Mouse (Mus musculus): ENCODE measurements around the gene Zbtb39. TPM values are rescaled to one million over a fixed set of nuclear protein-coding genes. Genes with fewer than 3 reads are reported as not detected.

Zbtb39 gene
- polyA plus RNA-seq, 1 experiment from 2014 or later, result 3.9 TPM

DNA sequence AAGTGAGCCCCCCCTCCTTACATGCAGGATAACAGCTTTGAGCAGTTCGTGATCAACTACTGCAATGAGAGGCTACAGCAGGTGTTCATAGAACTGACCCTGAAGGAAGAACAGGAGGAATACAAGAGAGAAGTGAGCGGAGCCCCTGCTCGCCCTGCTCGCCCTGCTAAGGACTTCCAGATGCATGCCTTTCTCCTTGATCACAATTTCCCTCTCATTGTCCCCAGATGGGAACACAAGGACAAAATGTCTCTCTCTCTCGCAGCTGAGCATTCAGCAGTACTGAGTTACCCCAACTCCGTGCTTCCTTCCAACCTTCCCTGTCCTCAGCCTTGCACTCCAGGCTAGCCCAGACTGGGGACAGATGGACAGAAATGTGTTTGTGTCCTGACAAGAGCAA lies 26.6 kb upstream of the Zbtb39 start:
- Histone ChIP-seq H3K4me1 (peaks cover 22% of the 10 kb centered on the region), H3K36me3 (no peaks in the 10 kb centered on the region), H3K27ac (no peak overlapping the region), H3K4me2 (no peak overlapping the region), H3K27me3 (no peaks in the 10 kb centered on the region), H3K4me3 (replicated peaks) (no peak overlapping the region), H3K9ac (no peak overlapping the region), H3K9me3 (replicated peaks) (no peaks in the 10 kb centered on the region)
- 80% methylated on average over 6 of the region's 6 CpGs for WGBS
- ATAC-seq (replicated peaks; ENCODE audit: low FRiP score), result no peak

DNA sequence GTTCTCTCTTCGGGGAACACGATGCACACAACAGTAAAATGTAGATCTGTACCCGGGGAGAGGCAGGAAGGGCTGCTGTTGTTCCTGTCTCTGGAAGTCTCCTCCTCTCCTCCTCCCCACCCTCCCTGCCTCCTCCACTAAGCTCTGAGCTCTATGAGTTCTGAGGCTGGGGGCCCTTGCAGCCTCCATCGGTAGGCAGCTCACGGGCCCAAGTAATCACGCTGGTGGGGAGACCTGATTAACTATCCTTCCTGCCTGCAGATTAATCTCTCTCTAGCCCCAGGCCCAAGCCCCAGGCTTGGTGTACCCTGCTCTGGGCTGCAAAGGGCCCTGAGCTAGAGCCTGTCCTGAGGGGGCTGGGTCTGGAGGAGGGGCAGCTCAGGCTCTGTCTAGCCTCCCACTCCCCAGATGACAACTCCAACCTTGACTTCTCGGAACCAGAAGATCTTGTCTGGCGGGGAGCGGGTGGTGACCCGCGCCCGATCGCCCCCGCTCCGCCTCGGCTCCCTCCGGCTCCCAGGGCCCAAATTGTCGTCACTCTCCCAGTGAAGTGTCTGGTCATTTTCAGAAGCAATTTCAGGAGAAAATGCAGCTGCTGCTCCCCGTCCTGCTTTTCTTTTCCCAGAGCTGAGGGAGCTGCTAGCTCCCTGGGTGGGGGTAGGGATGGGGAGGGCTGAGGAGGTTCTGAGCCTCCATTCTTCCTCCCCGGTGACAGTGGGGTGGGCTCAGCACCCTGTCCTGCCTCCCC lies 17.5 kb upstream of the Zbtb39 start:
- peak; percentile 74 for ATAC-seq (replicated peaks; ENCODE audit: low FRiP score)
- peaks cover 22% of the 10 kb centered on the region; the same call in 1 of the 2 replicates for H3K27me3 ChIP-seq
- peak overlapping the region; percentile 18 for H3K4me3 ChIP-seq (replicated peaks)
- WGBS, result 6% methylated on average over 20 of the region's 20 CpGs
- H3K9ac ChIP-seq, result peak overlapping the region; percentile 26; the same call in 1 of the 2 replicates
- H3K4me2 ChIP-seq, result peak overlapping the region; percentile 52
- H3K4me1 ChIP-seq, result peaks cover 53% of the 10 kb centered on the region
- peak overlapping the region; percentile 82 for H3K27ac ChIP-seq
- no peaks in the 10 kb centered on the region for H3K36me3 ChIP-seq
- H3K9me3 ChIP-seq (replicated peaks), result no peaks in the 10 kb centered on the region

DNA sequence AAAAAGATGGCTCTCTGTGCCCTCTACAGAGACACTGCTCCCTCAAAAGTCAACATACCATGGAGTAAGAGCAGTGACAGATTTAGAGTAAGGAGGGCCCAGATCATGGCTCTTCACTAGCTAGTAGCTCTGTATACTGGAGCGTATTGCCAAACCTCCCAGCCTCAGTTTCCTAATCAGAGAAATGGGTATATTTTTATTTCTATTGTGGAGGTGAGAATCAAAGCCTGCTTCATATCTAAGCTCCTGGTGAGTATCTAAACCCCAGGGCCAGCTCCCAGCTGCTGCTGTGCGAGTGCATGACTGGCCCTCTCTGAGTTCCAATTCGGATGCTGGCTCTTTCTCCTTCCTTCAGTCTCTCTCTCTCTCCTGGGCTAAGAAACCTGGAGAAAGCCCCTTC lies 15.2 kb upstream of the Zbtb39 start, which contains the start of gene Tac2:
Gene Tac2, plus strand, starts transcription at position 301 of the 400 bp plus-strand sequence.
- H3K36me3 ChIP-seq, result no peaks in the 10 kb centered on the region
- WGBS, result 81% methylated on average over 3 of the region's 3 CpGs
- H3K9ac ChIP-seq, result no peak within 1 kb of the TSS
- H3K27me3 ChIP-seq, result peaks cover 31% of the 10 kb centered on the region
- no peak for ATAC-seq (replicated peaks; ENCODE audit: low FRiP score)
- no peak within 1 kb of the TSS for H3K4me3 ChIP-seq (replicated peaks)
- no peaks in the 10 kb centered on the region for H3K9me3 ChIP-seq (replicated peaks)
- no peak within 1 kb of the TSS for H3K4me2 ChIP-seq
- H3K4me1 ChIP-seq, result peaks cover 34% of the 10 kb centered on the region
- H3K27ac ChIP-seq, result no peak within 1 kb of the TSS

DNA sequence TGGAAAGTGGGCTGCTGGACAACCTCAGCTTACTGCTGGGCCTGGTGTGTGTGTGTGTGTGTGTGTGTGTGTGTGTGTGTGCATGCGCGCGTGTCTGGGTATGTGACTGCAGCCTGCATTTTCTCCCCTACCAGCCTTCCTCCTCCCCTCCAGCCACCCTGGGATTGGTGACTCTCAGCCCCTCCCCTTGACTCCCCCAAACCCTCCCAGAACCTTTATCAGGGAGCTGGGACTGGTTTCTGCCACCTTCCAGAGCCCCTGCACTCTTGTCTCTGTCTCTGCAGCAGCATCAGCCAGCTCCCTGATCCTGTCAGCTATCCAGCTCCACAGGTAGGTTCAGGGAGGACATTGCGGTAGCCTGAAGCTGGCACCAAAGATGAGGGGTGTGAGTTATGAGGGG lies 14.2 kb upstream of the Zbtb39 start:
- H3K27me3 ChIP-seq, result peaks cover 31% of the 10 kb centered on the region
- H3K4me1 ChIP-seq, result peaks cover 26% of the 10 kb centered on the region
- WGBS, result 73% methylated on average over 4 of the region's 4 CpGs
- no peaks in the 10 kb centered on the region for H3K9me3 ChIP-seq (replicated peaks)
- H3K27ac ChIP-seq, result no peak overlapping the region
- no peak overlapping the region for H3K9ac ChIP-seq
- H3K4me2 ChIP-seq, result no peak overlapping the region
- H3K4me3 ChIP-seq (replicated peaks), result no peak overlapping the region
- no peaks in the 10 kb centered on the region for H3K36me3 ChIP-seq
- no peak for ATAC-seq (replicated peaks; ENCODE audit: low FRiP score)

DNA sequence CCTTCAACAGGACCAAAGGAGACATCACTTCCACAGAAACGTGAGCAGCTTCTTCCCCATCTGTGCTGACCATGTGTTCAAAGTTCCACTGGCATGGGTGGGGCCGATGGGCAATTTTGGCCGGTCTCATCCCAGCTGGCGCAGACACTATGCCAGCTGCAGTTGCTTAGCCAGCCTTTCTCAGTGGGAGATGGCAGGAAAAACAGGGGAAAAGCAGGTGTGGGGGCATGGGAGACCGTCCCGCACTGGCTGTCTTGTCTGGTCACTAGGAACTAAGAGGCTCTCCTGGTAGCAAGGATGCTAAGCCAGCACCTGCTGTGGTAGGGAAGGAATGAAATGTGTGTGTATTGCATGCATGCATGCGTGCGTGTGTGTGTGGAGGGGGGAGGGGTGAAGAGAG lies 10.9 kb upstream of the Zbtb39 start:
- Histone ChIP-seq H3K36me3 (no peaks in the 10 kb centered on the region), H3K27ac (no peak overlapping the region), H3K9me3 (replicated peaks) (no peaks in the 10 kb centered on the region), H3K4me2 (no peak overlapping the region), H3K4me3 (replicated peaks) (no peak overlapping the region), H3K9ac (no peak overlapping the region), H3K4me1 (peaks cover 11% of the 10 kb centered on the region), H3K27me3 (peaks cover 21% of the 10 kb centered on the region)
- no peak for ATAC-seq (replicated peaks; ENCODE audit: low FRiP score)
- WGBS, result 76% methylated on average over 8 of the region's 8 CpGs

DNA sequence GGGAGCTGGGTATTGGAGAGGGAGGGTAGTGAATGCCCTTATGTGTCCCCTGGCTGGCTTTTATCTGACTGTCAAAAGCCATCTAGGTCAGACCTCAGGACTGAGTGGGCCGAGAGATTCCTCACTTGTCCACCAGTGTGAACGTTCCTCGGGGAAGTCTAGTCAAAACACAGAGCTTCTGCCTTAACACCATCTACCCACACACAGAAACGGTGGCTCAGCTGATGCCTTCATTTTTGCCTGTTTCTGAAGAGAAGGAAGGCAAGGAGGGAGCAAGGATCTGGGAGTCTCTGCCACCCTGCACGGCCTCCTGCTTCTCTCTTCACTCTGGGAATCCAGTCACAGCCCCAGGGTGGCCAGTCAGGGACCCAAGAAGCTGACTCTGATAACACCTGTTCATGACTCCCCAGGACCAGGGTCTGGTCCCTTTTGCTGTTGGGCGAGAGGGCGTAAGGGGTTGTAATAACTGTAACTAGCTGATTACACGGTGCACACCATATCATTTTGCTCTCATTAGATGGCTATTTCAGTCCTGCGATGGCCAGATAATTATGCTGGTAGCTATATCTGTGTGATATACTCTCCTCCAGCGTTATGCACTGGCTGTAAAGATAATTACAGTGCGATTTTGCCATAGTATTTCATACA lies 8.9 kb upstream of the Zbtb39 start:
- 67% methylated on average over 11 of the region's 11 CpGs for WGBS

DNA sequence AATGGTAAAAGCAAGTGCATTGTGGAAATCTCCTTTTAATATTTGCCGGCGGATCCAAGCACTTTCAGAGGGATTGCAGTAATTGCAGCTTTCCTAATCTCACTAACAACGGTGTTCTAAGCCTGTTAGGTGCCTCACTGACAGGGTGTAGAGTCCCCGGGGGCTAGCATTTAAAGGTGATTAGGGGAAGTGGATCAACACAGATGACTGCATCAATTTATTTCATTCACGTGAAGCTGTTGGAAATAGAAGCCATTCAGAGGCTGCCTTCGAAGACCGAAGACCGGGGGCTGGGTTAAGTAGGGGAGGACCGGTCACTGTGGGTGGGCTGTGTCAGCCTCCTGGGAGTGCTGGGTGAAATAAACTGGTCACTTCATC lies 8.4 kb upstream of the Zbtb39 start:
- H3K9ac ChIP-seq, result no peak overlapping the region
- no peaks in the 10 kb centered on the region for H3K9me3 ChIP-seq (replicated peaks)
- no peak for ATAC-seq (replicated peaks; ENCODE audit: low FRiP score)
- H3K4me3 ChIP-seq (replicated peaks), result no peak overlapping the region
- H3K27me3 ChIP-seq, result peaks cover 17% of the 10 kb centered on the region
- no peak overlapping the region for H3K27ac ChIP-seq
- H3K4me1 ChIP-seq, result peaks cover 19% of the 10 kb centered on the region
- 29% methylated on average over 9 of the region's 9 CpGs for WGBS
- H3K36me3 ChIP-seq, result no peaks in the 10 kb centered on the region
- H3K4me2 ChIP-seq, result 0 out of 2 replicates have a peak overlapping the region, but pooled peaks have one; percentile 1

More for the DNA sequence above, 8.9 kb upstream of the Zbtb39 start:
- Histone ChIP-seq H3K27ac (no peak overlapping the region), H3K4me1 (peaks cover 19% of the 10 kb centered on the region), H3K36me3 (no peaks in the 10 kb centered on the region), H3K9me3 (replicated peaks) (no peaks in the 10 kb centered on the region), H3K9ac (no peak overlapping the region), H3K27me3 (peaks cover 21% of the 10 kb centered on the region), H3K4me2 (no peak overlapping the region), H3K4me3 (replicated peaks) (no peak overlapping the region)
- no peak for ATAC-seq (replicated peaks; ENCODE audit: low FRiP score)

DNA sequence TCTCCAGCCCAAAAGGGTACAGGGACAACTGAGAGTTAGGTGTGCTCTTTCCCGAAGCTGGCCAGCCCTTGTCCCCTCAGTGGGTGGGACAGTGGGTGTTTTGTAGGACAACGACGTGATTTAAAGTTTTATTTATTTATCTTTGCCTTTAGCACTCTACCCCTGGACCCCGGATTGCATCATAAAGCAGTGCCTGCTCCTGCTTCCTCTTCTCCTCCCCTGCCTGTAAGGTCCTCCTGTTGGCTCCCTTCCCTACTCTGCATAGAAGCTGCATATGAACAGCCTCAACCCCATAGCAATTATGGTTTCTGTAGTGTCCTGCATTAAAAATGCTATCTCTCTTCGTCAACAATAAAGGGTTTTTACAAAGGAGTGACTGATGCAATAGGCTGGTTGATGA lies 7.9 kb upstream of the Zbtb39 start:
- no peaks in the 10 kb centered on the region for H3K9me3 ChIP-seq (replicated peaks)
- WGBS, result 18% methylated on average over 5 of the region's 5 CpGs

DNA sequence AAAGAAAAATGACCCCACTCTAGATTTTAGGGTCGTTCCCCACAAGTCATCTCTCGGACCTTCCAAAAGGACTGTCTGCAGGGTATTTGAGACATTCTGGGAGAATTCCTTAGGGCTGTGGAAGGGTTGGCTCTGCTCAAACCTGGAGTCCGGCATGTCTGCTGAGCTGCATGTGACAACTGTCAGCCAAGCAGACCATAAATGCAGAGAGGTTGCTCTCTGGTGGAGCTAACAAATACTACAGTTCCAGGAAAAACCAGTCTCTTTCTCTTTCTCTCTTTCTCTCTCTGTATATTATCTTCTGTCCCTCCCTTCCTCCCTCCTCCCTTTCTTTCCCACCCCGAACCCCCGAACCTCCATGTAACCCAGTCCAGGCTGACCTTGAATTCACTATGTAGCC lies 4.9 kb upstream of the Zbtb39 start:
- no peaks in the 10 kb centered on the region for H3K36me3 ChIP-seq
- H3K4me2 ChIP-seq, result no peak overlapping the region
- H3K27ac ChIP-seq, result no peak overlapping the region
- no peaks in the 10 kb centered on the region for H3K9me3 ChIP-seq (replicated peaks)
- H3K27me3 ChIP-seq, result peaks cover 6% of the 10 kb centered on the region; the same call in 1 of the 2 replicates
- no peak overlapping the region for H3K9ac ChIP-seq
- no peak for ATAC-seq (replicated peaks; ENCODE audit: low FRiP score)
- H3K4me1 ChIP-seq, result peaks cover 38% of the 10 kb centered on the region
- H3K4me3 ChIP-seq (replicated peaks), result no peak overlapping the region
- WGBS, result 37% methylated on average over 5 of the region's 5 CpGs

More for the DNA sequence above, 7.9 kb upstream of the Zbtb39 start:
- Histone ChIP-seq H3K27ac (no peak overlapping the region), H3K4me1 (peaks cover 23% of the 10 kb centered on the region), H3K36me3 (no peaks in the 10 kb centered on the region), H3K4me3 (replicated peaks) (no peak overlapping the region), H3K27me3 (peaks cover 16% of the 10 kb centered on the region), H3K4me2 (0 out of 2 replicates have a peak overlapping the region, but pooled peaks have one; percentile 1), H3K9ac (no peak overlapping the region)
- no peak for ATAC-seq (replicated peaks; ENCODE audit: low FRiP score)

DNA sequence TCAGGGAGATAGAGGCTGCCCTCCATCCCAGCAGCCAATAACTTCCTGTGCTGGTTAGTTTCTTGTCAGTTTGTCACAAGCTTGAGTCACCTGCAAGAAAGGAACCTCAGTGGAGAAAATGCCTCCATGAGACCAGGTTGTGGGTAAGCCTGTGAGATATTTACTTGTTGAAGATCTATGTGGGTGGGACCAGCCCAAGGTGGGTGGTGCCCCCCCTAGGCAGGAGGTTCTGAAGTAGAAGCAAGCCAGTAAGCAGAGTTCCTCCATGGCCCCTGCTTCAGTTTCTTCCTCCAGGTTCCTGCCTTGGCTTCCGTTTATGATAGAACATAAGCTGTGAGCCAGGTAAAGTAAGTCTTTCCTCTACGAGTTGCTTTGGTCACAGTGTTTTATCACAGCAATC lies 3.1 kb upstream of the Zbtb39 start:
- Histone ChIP-seq H3K4me1 (peaks cover 45% of the 10 kb centered on the region), H3K9ac (no peak overlapping the region), H3K4me2 (no peak overlapping the region), H3K9me3 (replicated peaks) (no peaks in the 10 kb centered on the region), H3K36me3 (no peaks in the 10 kb centered on the region; the same call in 1 of the 2 replicates), H3K4me3 (replicated peaks) (no peak overlapping the region), H3K27me3 (no peaks in the 10 kb centered on the region), H3K27ac (0 out of 2 replicates have a peak overlapping the region, but pooled peaks have one; percentile 15)
- no peak for ATAC-seq (replicated peaks; ENCODE audit: low FRiP score)
- WGBS, result 64% methylated on average over 2 of the region's 2 CpGs

DNA sequence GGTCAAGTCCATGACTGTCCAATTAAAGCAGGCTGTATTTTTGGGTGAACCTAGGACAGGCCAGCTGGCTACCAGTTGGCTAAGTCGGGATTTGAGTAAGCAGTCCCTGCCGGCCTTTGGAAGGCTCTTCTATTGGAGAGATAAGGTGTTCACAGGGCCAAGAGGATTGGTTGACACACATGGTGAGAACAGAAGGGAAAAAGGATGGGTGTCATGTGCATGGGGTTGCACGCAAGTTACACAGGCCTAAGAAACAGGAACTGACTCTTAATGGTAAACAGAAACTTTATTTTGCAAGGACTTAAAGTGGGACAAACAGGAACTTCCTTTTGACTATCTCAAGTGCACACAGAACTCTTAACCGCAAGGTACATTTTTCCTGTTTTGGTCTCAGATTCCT lies 2.4 kb upstream of the Zbtb39 start:
- Histone ChIP-seq H3K9ac (no peak overlapping the region), H3K9me3 (replicated peaks) (no peaks in the 10 kb centered on the region), H3K36me3 (peaks cover 6% of the 10 kb centered on the region), H3K4me2 (no peak overlapping the region), H3K4me3 (replicated peaks) (no peak overlapping the region), H3K4me1 (peaks cover 43% of the 10 kb centered on the region), H3K27me3 (no peaks in the 10 kb centered on the region), H3K27ac (no peak overlapping the region)
- no peak for ATAC-seq (replicated peaks; ENCODE audit: low FRiP score)
- 70% methylated on average over 4 of the region's 4 CpGs for WGBS

DNA sequence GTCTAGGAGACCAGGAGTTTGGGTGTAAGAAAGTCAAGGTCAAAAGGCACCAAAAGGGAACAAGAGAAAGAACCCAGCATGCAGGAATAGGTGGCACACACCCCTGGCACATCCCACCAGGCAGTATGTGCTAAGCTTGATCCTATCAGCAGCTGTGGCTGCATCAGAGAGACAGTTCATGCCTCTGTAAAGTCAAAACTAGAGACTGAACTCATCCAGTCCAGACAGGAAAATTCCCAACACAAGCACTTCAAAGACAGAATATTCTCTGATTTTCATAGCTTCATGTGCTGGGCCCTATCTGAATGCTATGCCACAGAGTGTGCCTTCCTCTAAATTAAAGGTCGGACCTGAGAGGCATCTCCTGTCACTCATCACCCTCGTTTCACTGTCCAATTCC lies 1.8 kb upstream of the Zbtb39 start:
- H3K4me3 ChIP-seq (replicated peaks), result no peak overlapping the region
- H3K27ac ChIP-seq, result no peak overlapping the region
- no peaks in the 10 kb centered on the region for H3K27me3 ChIP-seq
- ATAC-seq (replicated peaks; ENCODE audit: low FRiP score), result no peak
- H3K9ac ChIP-seq, result no peak overlapping the region
- H3K9me3 ChIP-seq (replicated peaks), result no peaks in the 10 kb centered on the region
- 35% methylated on average over 2 of the region's 2 CpGs for WGBS
- H3K4me2 ChIP-seq, result no peak overlapping the region
- peaks cover 43% of the 10 kb centered on the region for H3K4me1 ChIP-seq
- peaks cover 13% of the 10 kb centered on the region for H3K36me3 ChIP-seq
